Mouse (Mus musculus) intestine, embryonic 14.5 days (tissue): ENCODE measurements around the gene Tkfc. TPM values are rescaled to one million over a fixed set of nuclear protein-coding genes. Genes with fewer than 3 reads are reported as not detected.

Experiments
- ATAC-seq: fragments of 200-750 bp; cut with Nextera tagmentation; replicated peaks from 2 replicates; pipeline ENCODE4 v1.8.0; 2017; ENCODE audit warnings: low read depth, moderate number of reproducible peaks, moderate TSS enrichment, moderate library complexity; ENCODE audit not compliant: low FRiP score, low TSS enrichment
- DNase-seq: peaks from one replicate; pipeline ENCODE4 v3.0.0-alpha.2; 2018; ENCODE audit warnings: low spot score
- H3K27ac ChIP-seq: fragments of 300-500 bp; sonication (generic); 2 replicates; pipeline ENCODE4 v1.5.1; 2014; ENCODE audit warnings: low read depth, mild to moderate bottlenecking, control low read depth
- H3K27me3 ChIP-seq: fragments of 300-500 bp; sonication (generic); replicated peaks from 2 replicates; pipeline ENCODE4 v1.6.1; 2014; ENCODE audit warnings: low read length, control low read depth; ENCODE audit not compliant: control insufficient read depth, insufficient read depth
- H3K36me3 ChIP-seq: fragments of 300-500 bp; sonication (generic); 2 replicates; pipeline ENCODE4 v1.6.1; 2014; ENCODE audit warnings: low read length, control low read depth; ENCODE audit not compliant: control insufficient read depth, insufficient read depth
- H3K4me1 ChIP-seq: fragments of 300-500 bp; sonication (generic); replicated peaks from 2 replicates; pipeline ENCODE4 v1.6.1; 2014; ENCODE audit warnings: low read length, control low read depth, mixed read lengths; ENCODE audit not compliant: control insufficient read depth, insufficient read depth
- H3K4me2 ChIP-seq: fragments of 300-500 bp; sonication (generic); 2 replicates; pipeline ENCODE4 v1.6.1; 2014; ENCODE audit warnings: low read length
- H3K4me3 ChIP-seq: fragments of 300-500 bp; sonication (generic); 2 replicates; pipeline ENCODE4 v1.5.1; 2014; ENCODE audit warnings: low read depth, low read length, control low read depth, mixed read lengths
- H3K9ac ChIP-seq: fragments of 300-500 bp; sonication (generic); 2 replicates; pipeline ENCODE4 v1.6.1; 2014; ENCODE audit warnings: mild to moderate bottlenecking, low read length
- H3K9me3 ChIP-seq: fragments of 300-500 bp; sonication (generic); 2 replicates; pipeline ENCODE4 v1.6.1; 2016; ENCODE audit warnings: low read length, control low read depth; ENCODE audit not compliant: control insufficient read depth
- WGBS: fragments of 180-500 bp; shearing (Covaris S2); extraction: QIAGEN DNeasy Blood & Tissue Kit; methylation state at CpG from one replicate; pipeline ENCODE4 v1.1.7; 2014; 5-methylcytosine and 5-hydroxymethylcytosine counted together
- polyA plus RNA-seq: library from polyadenylated mRNA; unstranded; fragments of >200 nt; fragmentation: Nextera tagmentation; extraction: Ambion mirVana; gene quantifications from 2 replicates; pipeline ENCODE4 v1.2.1, GENCODE M21; 2014

Gene Tkfc
- polyA plus RNA-seq, 1 experiment from 2014 or later = 22.3 TPM

GRCm38 (mm10) chr19:10580102-10580501 lies 25.4 kb downstream of the Tkfc start:
- Histone ChIP-seq H3K4me3 (no peak overlapping the region), H3K9ac (no peak overlapping the region), H3K27me3 (no peaks in the 10 kb centered on the region), H3K36me3 (peaks cover under 1% of the 10 kb centered on the region), H3K4me2 (no peak overlapping the region), H3K27ac (no peak overlapping the region), H3K4me1 (peaks cover 13% of the 10 kb centered on the region), H3K9me3 (no peaks in the 10 kb centered on the region)
- ATAC-seq (no peak), DNase-seq (no peak)
- WGBS = 91% methylated on average over 3 of the region's 3 CpGs

GRCm38 (mm10) chr19:10576690-10577561 lies 28.5 kb downstream of the Tkfc start, which contains the start of the genes Cyb561a3 and Tmem138:
TSS of gene Cyb561a3 (plus strand) at chr19:10577172.
TSS of gene Tmem138 (minus strand) at chr19:10577362.
- peak within 1 kb of the TSS; percentile 79 for H3K4me3 ChIP-seq
- ATAC-seq = peak; percentile 96
- peaks cover 27% of the 10 kb centered on the region for H3K36me3 ChIP-seq
- no peaks in the 10 kb centered on the region for H3K27me3 ChIP-seq
- H3K4me1 ChIP-seq = peaks cover 13% of the 10 kb centered on the region
- DNase-seq = peak; percentile 98
- H3K9ac ChIP-seq = peak within 1 kb of the TSS; percentile 65
- H3K27ac ChIP-seq = peak within 1 kb of the TSS; percentile 73
- H3K9me3 ChIP-seq = no peaks in the 10 kb centered on the region
- H3K4me2 ChIP-seq = peak within 1 kb of the TSS; percentile 84
- under 1% methylated on average over 44 of the region's 44 CpGs for WGBS

DNA sequence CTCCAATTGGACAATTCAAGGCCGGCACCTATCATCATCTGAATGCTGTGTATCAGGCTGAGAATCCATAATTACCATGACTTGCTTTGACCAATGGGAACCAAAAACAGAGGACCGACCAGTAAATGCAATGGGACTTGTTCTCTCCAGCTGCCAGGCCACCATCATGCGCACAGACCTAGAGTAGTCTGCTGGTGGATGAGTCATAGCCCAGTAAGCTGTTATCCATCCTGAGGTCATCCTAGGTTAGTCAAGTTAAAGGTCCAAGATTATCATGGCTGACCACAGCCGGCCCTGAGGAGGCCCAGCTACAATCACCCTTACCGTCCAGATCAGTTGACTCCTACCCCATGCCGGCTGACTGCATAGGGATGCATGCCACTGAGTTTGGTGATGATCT lies 35.8 kb downstream of the Tkfc start:
- DNase-seq = no peak
- Histone ChIP-seq H3K27ac (no peak overlapping the region), H3K27me3 (no peaks in the 10 kb centered on the region), H3K36me3 (peaks cover 42% of the 10 kb centered on the region), H3K9ac (no peak overlapping the region), H3K4me2 (no peak overlapping the region), H3K4me3 (no peak overlapping the region), H3K4me1 (no peaks in the 10 kb centered on the region), H3K9me3 (no peaks in the 10 kb centered on the region)
- ATAC-seq = no peak
- WGBS = 94% methylated on average over 6 of the region's 6 CpGs

- ATAC-seq = no peak
Observed at GRCm38 (mm10) chr19:10565217-10565616, 40.2 kb downstream of the Tkfc start.

GRCm38 (mm10) chr19:10564278-10564677 lies 41.2 kb downstream of the Tkfc start:
- DNase-seq (no peak), ATAC-seq (no peak)
- Histone ChIP-seq H3K9ac (no peak overlapping the region), H3K4me3 (no peak overlapping the region), H3K27ac (no peak overlapping the region), H3K36me3 (no peaks in the 10 kb centered on the region), H3K9me3 (no peaks in the 10 kb centered on the region), H3K4me2 (no peak overlapping the region), H3K27me3 (no peaks in the 10 kb centered on the region), H3K4me1 (no peaks in the 10 kb centered on the region)
- WGBS = 81% methylated on average over 6 of the region's 6 CpGs

More at GRCm38 (mm10) chr19:10565217-10565616, 40.2 kb downstream of the Tkfc start:
- DNase-seq = no peak
- no peak overlapping the region for H3K9ac ChIP-seq
- no peak overlapping the region for H3K27ac ChIP-seq
- H3K4me3 ChIP-seq = no peak overlapping the region
- peaks cover 9% of the 10 kb centered on the region; the same call in 1 of the 2 replicates for H3K36me3 ChIP-seq
- H3K27me3 ChIP-seq = no peaks in the 10 kb centered on the region
- H3K4me2 ChIP-seq = no peak overlapping the region
- no peaks in the 10 kb centered on the region for H3K9me3 ChIP-seq
- 53% methylated on average over 4 of the region's 4 CpGs for WGBS
- H3K4me1 ChIP-seq = no peaks in the 10 kb centered on the region

DNA sequence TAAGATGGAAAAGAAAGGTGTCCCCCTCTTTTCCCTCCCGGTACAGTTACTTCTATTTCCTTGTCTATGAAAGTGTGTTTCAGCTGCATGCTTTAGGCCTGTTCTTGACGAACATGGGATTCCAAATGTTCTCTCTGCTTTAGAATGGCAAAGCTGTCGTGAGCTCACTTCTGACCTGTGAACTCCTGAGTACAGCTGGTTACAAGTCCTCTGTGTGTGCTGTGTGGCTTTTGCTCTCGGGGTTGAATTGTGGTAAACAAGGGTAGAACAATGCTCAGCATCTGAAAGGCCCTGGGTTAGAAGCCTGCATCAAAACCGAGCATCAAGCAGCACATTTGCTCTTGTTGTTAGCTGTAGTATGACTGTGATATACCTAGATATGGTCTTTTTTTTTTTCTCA lies 43.1 kb downstream of the Tkfc start:
- H3K27ac ChIP-seq = peak overlapping the region; percentile 82
- H3K4me1 ChIP-seq = no peaks in the 10 kb centered on the region
- no peak overlapping the region for H3K9ac ChIP-seq
- H3K9me3 ChIP-seq = no peaks in the 10 kb centered on the region
- DNase-seq (no peak), ATAC-seq (no peak)
- no peak overlapping the region for H3K4me2 ChIP-seq
- H3K27me3 ChIP-seq = no peaks in the 10 kb centered on the region
- 57% methylated on average over 5 of the region's 5 CpGs for WGBS
- no peaks in the 10 kb centered on the region for H3K36me3 ChIP-seq
- H3K4me3 ChIP-seq = no peak overlapping the region

DNA sequence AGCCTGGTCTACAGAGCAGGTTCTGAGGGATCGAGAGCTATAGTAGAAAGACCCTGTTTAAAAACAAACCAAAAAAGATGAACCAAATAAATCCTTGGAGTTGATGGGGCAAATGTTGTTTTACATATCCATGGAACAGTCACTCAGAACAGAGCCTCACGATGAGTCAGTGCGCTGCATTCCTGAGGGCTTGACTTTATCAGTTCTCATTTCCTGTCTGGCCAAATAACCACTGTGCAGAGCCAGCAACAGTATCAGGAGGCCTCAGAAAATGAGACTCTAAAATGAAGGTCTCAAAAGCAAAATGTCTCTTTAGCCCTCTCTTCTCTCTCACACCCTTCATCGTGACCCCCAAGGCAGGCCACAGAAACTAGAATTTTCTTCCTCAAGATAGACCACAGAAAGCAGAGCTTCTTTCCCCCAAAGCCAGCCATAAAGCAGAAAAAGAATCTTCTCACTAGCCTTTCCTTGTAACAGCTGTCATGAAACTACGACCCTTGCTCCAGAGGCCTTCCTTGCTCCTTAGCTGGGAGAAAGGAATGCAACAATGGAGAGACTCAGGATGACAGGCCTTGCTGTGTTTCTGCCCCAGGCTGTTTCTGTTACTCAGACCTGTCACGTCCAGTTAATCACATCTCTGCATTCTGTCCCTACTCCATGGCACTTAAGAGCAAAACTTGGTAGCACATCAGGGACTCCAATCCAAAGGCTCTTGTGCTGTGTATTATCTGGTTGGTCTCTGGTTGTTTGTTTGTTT lies 43.7 kb downstream of the Tkfc start:
- H3K9ac ChIP-seq = no peak overlapping the region
- no peaks in the 10 kb centered on the region for H3K9me3 ChIP-seq
- no peak overlapping the region for H3K4me3 ChIP-seq
- WGBS = 44% methylated on average over 6 of the region's 6 CpGs
- H3K4me1 ChIP-seq = no peaks in the 10 kb centered on the region
- 0 out of 2 replicates have a peak, but pooled peaks have one; percentile 36 for ATAC-seq
- DNase-seq = no peak
- no peaks in the 10 kb centered on the region for H3K27me3 ChIP-seq
- H3K36me3 ChIP-seq = no peaks in the 10 kb centered on the region
- no peak overlapping the region for H3K4me2 ChIP-seq
- H3K27ac ChIP-seq = peak overlapping the region; percentile 82

DNA sequence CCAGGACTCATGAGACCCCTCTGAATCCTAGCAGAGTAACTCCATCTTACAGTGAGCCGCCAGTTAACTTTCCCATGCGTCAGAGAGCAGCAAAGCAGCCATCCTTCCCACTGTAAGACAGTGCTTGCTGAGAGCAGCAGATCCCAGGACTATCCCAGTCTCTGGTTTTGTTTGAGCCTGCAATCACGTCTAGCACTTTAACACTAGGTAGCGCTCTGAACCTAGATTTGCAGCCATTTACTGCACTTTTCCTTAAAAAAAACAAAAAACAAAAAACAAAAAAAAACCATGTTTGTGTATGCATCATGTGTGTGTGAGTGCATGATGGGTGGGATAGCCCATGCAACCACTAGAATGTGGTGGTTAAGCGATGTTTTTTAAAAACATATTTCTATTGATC lies 45.3 kb downstream of the Tkfc start:
- Histone ChIP-seq H3K27me3 (no peaks in the 10 kb centered on the region), H3K9me3 (no peaks in the 10 kb centered on the region), H3K4me1 (peaks cover 7% of the 10 kb centered on the region; the same call in 1 of the 2 replicates), H3K27ac (no peak overlapping the region), H3K36me3 (no peaks in the 10 kb centered on the region), H3K4me3 (no peak overlapping the region), H3K4me2 (no peak overlapping the region), H3K9ac (no peak overlapping the region)
- ATAC-seq (no peak), DNase-seq (no peak)
- WGBS = 35% methylated on average over 5 of the region's 5 CpGs
